In the genomic region with DNA sequence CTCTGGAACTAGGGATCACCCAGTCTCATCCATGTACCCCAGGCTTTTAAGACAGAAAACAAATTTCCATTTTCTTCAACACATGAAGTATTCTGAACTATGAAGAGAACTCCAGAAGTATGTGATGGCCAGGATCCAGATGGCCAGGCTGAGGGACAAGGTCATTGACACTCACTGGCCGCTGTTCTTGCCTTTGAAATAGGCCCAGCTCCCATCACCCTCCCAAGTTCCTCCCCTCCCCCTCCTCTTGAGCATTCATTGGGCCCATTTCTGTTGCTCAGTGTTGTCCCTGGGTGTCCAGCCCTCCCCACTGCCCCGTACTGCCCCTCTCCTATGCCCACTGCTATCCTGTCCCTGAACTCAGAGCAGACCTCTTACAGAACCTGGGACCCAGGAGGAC, we compare ENCODE assay signal across 17 mouse cellular contexts. TPM values are rescaled to one million over a fixed set of nuclear protein-coding genes. Genes with fewer than 3 reads are reported as not detected.
DNase-seq lines count a peak whose midpoint lies in the region; ATAC-seq lines count a peak whose summit lies in the region.
"Had no signal": no experiment of that assay in that cellular context is flagged by ENCODE, and none has a peak within 500 bp of the region (broad histone marks: within the 10 kb centered on the region; RNA-seq: fewer than 3 reads in every experiment).

No protein-coding gene starts in this region.

- no peaks in the 10 kb centered on the region for H3K36me3 ChIP-seq in heart, embryonic 12.5 days
- H3K36me3 ChIP-seq in kidney, embryonic 16.5 days (ENCODE audit: insufficient read depth, low read length): no peaks in the 10 kb centered on the region
- H3K36me3 ChIP-seq in hindbrain, embryonic 16.5 days (ENCODE audit: control insufficient read depth, insufficient read depth, low read length): no peaks in the 10 kb centered on the region
- H3K36me3 ChIP-seq: limb, embryonic 13.5 days had no signal

- no peak overlapping the region for H3K27ac ChIP-seq in heart, embryonic 12.5 days (ENCODE audit: poor library complexity, severe bottlenecking)
- no peak overlapping the region for H3K27ac ChIP-seq in kidney, embryonic 16.5 days (ENCODE audit: low read length)
- no peak overlapping the region for H3K27ac ChIP-seq in hindbrain, embryonic 16.5 days (ENCODE audit: low read depth, low read length)
- H3K27ac ChIP-seq: hindbrain, embryonic 14.5 days; kidney, postnatal 0 days; limb, embryonic 13.5 days had no signal

- 85% methylated on average over 2 of the region's 2 CpGs for WGBS in heart, embryonic 12.5 days
- 74% methylated on average over 2 of the region's 2 CpGs for WGBS in kidney, embryonic 16.5 days
- WGBS in hindbrain, embryonic 16.5 days: 89% methylated on average over 2 of the region's 2 CpGs

- no peak for ATAC-seq in heart, embryonic 12.5 days (ENCODE audit: insufficient number of reproducible peaks, low FRiP score)
- no peak for ATAC-seq in kidney, embryonic 16.5 days (ENCODE audit: low FRiP score, low TSS enrichment)
- ATAC-seq in hindbrain, embryonic 16.5 days: no peak
- ATAC-seq: activated CD4-positive, CD25-positive, alpha-beta regulatory T cell, adult 4 months; forebrain, embryonic 16.5 days; Patski had no signal

- 0 out of 2 replicates have a peak, but pooled peaks cover 4% of the 10 kb centered on the region for H3K9me3 ChIP-seq in heart, embryonic 12.5 days (replicated peaks)
- H3K9me3 ChIP-seq in kidney, embryonic 16.5 days (ENCODE audit: low read length): no peaks in the 10 kb centered on the region
- no peaks in the 10 kb centered on the region for H3K9me3 ChIP-seq in hindbrain, embryonic 16.5 days (ENCODE audit: control insufficient read depth, low read length)
- H3K9me3 ChIP-seq: limb, embryonic 13.5 days had no signal

- no peaks in the 10 kb centered on the region for H3K27me3 ChIP-seq in heart, embryonic 12.5 days (replicated peaks)
- 0 out of 2 replicates have a peak, but pooled peaks cover under 1% of the 10 kb centered on the region for H3K27me3 ChIP-seq in kidney, embryonic 16.5 days (ENCODE audit: insufficient read depth, low read length)
- H3K27me3 ChIP-seq in hindbrain, embryonic 16.5 days (replicated peaks; ENCODE audit: control insufficient read depth, insufficient read depth, low read length): no peaks in the 10 kb centered on the region
- H3K27me3 ChIP-seq: limb, embryonic 13.5 days; Patski had no signal

- peak; percentile 94 for DNase-seq in heart, adult 11 months
- DNase-seq in kidney, adult 9 months: peak; percentile 45
- peak; percentile 46 to 50 for DNase-seq in kidney, postnatal 25 days
- peak; percentile 64 for DNase-seq in lung, postnatal 36 days
- DNase-seq: cerebellum, adult 18-20 months; spleen, adult 18-20 months; thymus, adult 18-20 months had no signal

- H3K9ac ChIP-seq in heart, embryonic 12.5 days: no peak overlapping the region
- no peak overlapping the region for H3K9ac ChIP-seq in kidney, embryonic 16.5 days (replicated peaks; ENCODE audit: low read length)
- H3K9ac ChIP-seq in hindbrain, embryonic 16.5 days (ENCODE audit: low read depth, low read length): no peak overlapping the region
- H3K9ac ChIP-seq: hindbrain, embryonic 14.5 days; limb, embryonic 13.5 days had no signal

- no peak overlapping the region for H3K4me3 ChIP-seq in heart, embryonic 12.5 days
- no peak overlapping the region for H3K4me3 ChIP-seq in kidney, embryonic 16.5 days (ENCODE audit: low read length)
- H3K4me3 ChIP-seq in hindbrain, embryonic 16.5 days (ENCODE audit: low read length): no peak overlapping the region
- H3K4me3 ChIP-seq: erythroblast, embryonic 14.5 days; limb, embryonic 13.5 days had no signal

- no peak overlapping the region for H3K4me2 ChIP-seq in heart, embryonic 12.5 days
- no peak overlapping the region for H3K4me2 ChIP-seq in kidney, embryonic 16.5 days (replicated peaks; ENCODE audit: low read depth, low read length)
- H3K4me2 ChIP-seq in hindbrain, embryonic 16.5 days (ENCODE audit: low read length): no peak overlapping the region
- H3K4me2 ChIP-seq: hindbrain, embryonic 14.5 days; limb, embryonic 13.5 days had no signal

- H3K4me1 ChIP-seq in heart, embryonic 12.5 days (replicated peaks): peaks cover 29% of the 10 kb centered on the region
- H3K4me1 ChIP-seq in kidney, embryonic 16.5 days (ENCODE audit: insufficient read depth, low read length): peaks cover 11% of the 10 kb centered on the region
- 0 out of 2 replicates have a peak, but pooled peaks cover 1% of the 10 kb centered on the region for H3K4me1 ChIP-seq in hindbrain, embryonic 16.5 days (ENCODE audit: control insufficient read depth, insufficient read depth, low read depth, low read length)

RNA-seq across cellular contexts. Expression of gene Ano1, which starts 2.9 kb away (rescaled TPM):
- 12.7 and 13.4 TPM in 2 replicates for polyA plus RNA-seq in heart, embryonic 12.5 days (2016; fragmentation: Nextera tagmentation; extraction: Ambion mirVana)
- 53.6 and 56.5 TPM in 2 replicates for polyA plus RNA-seq in kidney, embryonic 16.5 days (2015; fragmentation: Nextera tagmentation; extraction: Ambion mirVana)
- 5.2 and 5.7 TPM in 2 replicates for polyA plus RNA-seq in hindbrain, embryonic 16.5 days (2015; fragmentation: Nextera tagmentation; extraction: Ambion mirVana)
